Mouse (Mus musculus) frontal cortex, adult (tissue): ENCODE data around the gene Scgb1b15.
"Not testable (repeated sequence)": the region's sequence is repeated elsewhere in the genome, so short reads cannot be mapped to it uniquely, and the experiment has no call there.

Experiments
- ATAC-seq: cut with Nextera tagmentation; 2 replicates; pipeline ENCODE4 v1.9.2; 2017; ENCODE audit warnings: mild to moderate bottlenecking, moderate library complexity, mixed read lengths; ENCODE audit not compliant: low TSS enrichment

The Scgb1b15 gene

DNA sequence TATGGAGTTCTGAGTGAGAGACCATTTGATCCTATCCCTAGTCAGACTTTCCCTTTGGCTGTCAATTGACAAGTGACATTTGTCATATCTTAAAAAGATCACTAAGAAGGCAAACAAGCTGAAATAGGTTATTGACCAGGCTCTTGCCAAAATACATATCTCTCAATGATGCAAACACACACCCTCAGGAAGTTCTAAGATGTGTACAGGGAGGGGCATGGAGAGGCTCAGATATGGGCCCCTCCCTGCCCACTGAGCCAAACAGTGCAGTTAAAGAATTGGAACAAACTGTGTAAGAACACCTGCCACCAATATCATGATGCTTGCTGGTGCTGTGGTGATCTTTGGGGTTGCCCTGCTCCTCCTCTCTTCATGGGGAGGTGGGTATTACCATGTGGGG, at the start of gene Scgb1b15:
Gene Scgb1b15, plus strand, starts transcription at position 301 of the 400 bp plus-strand sequence.
- not testable (repeated sequence) for ATAC-seq

- ATAC-seq, result not testable (repeated sequence)
Measured at GRCm38 (mm10) chr7:32829562-32829961, 6.8 kb upstream of the Scgb1b15 start, which contains the start of gene Scgb2b15. TSS of gene Scgb2b15 (minus strand) at chr7:32829662.
